Mouse (Mus musculus): ENCODE results near the gene Perp. TPM values are rescaled to one million over a fixed set of nuclear protein-coding genes. Genes with fewer than 3 reads are reported as not detected.

The Perp gene
- total and polyA plus RNA-seq, 2 experiments from 2014 or later = 14.5 to 18.1 TPM

- Histone ChIP-seq H3K27ac (ENCODE audit: low read depth, low read length) (no peak overlapping the region), H3K4me3 (ENCODE audit: low read depth, low read length) (no peak overlapping the region), H3K4me2 (ENCODE audit: low read depth) (no peak overlapping the region), H3K27me3 (ENCODE audit: insufficient read depth, low read length) (no peaks in the 10 kb centered on the region), H3K4me1 (ENCODE audit: insufficient read depth) (no peaks in the 10 kb centered on the region), H3K9me3 (ENCODE audit: low read length) (no peaks in the 10 kb centered on the region), H3K36me3 (ENCODE audit: insufficient read depth) (no peaks in the 10 kb centered on the region), H3K9ac (no peak overlapping the region)
- 27% methylated on average over 6 of the region's 6 CpGs for WGBS
- DNase-seq = peak; percentile 16
- TF ChIP-seq CTCF (IDR thresholded peaks at IDR 0.05; ENCODE audit: low read depth) = peak; percentile 82
- no peak for ATAC-seq
Observed at GRCm38 (mm10) chr10:18904108-18904507, 59.3 kb downstream of the Perp start.

Other genes with a start within 250 kb of the Perp start
- gene Arfgef3, start 101.1 kb upstream of the Perp start, total RNA-seq (2014; rRNA removed) = 26.6 and 34.8 TPM in 2 replicates
- gene Arfgef3, start 101.1 kb upstream of the Perp start, polyA plus RNA-seq (2015; fragmentation: Nextera tagmentation; extraction: Ambion mirVana) = 2.5 and 4.8 TPM in 2 replicates
- 0.08 TPM in 1 of 2 replicates, not detected in the other for gene Gm4922, start 58.2 kb upstream of the Perp start, total RNA-seq (2014; rRNA removed)
- 0.21 TPM in 1 of 2 replicates, not detected in the other for gene Gm4922, start 58.2 kb upstream of the Perp start, polyA plus RNA-seq (2015; fragmentation: Nextera tagmentation; extraction: Ambion mirVana)
- 3.3 and 3.5 TPM in 2 replicates for gene Tnfaip3, start 170.6 kb downstream of the Perp start, total RNA-seq (2014; rRNA removed)
- gene Tnfaip3, start 170.6 kb downstream of the Perp start, polyA plus RNA-seq (2015; fragmentation: Nextera tagmentation; extraction: Ambion mirVana) = 1.0 and 1.2 TPM in 2 replicates

Measured in forebrain, postnatal 0 days (tissue).